Mouse (Mus musculus) spleen, adult 2 months (tissue): ENCODE data around the gene Lrrk1. TPM values are rescaled to one million over a fixed set of nuclear protein-coding genes. Genes with fewer than 3 reads are reported as not detected.

Experiments
- DNase-seq, 2 experiments: peaks; one replicate each; pipeline versions ENCODE4 v3.0.0 to v3.0.0-alpha.2; 2012 to 2021; ENCODE audit warnings: low spot score in 2 of 2, low read depth in 1 of 2
- H3K27ac ChIP-seq: fragments of 200-500 bp; 2 replicates; pipeline ENCODE4 v1.5.1; 2012; ENCODE audit warnings: low read length, inconsistent platforms; ENCODE audit not compliant: insufficient read depth
- H3K27me3 ChIP-seq: fragments of 200-500 bp; 2 replicates; pipeline ENCODE4 v1.6.1; 2012; ENCODE audit warnings: mild to moderate bottlenecking, moderate library complexity, low read length, inconsistent platforms; ENCODE audit not compliant: control insufficient read depth, insufficient read depth
- H3K36me3 ChIP-seq: fragments of 200-500 bp; 2 replicates; pipeline ENCODE4 v1.6.1; 2012; ENCODE audit warnings: mild to moderate bottlenecking, low read length, inconsistent platforms; ENCODE audit not compliant: control insufficient read depth, insufficient read depth
- H3K4me1 ChIP-seq: fragments of 200-500 bp; 2 replicates; pipeline ENCODE4 v1.6.1; 2011; ENCODE audit warnings: inconsistent platforms; ENCODE audit not compliant: control insufficient read depth, insufficient read depth, insufficient read length
- H3K4me3 ChIP-seq: fragments of 200-500 bp; 2 replicates; pipeline ENCODE4 v1.5.1; 2011; ENCODE audit warnings: mild to moderate bottlenecking, inconsistent platforms; ENCODE audit not compliant: insufficient read depth, insufficient read length; ENCODE audit errors: extremely low read depth
- CTCF ChIP-seq: fragments of 200-500 bp; IDR thresholded peaks from 2 replicates; pipeline ENCODE4 v1.5.1; 2011; ENCODE audit warnings: mild to moderate bottlenecking, inconsistent platforms; ENCODE audit not compliant: insufficient read depth, insufficient read length, insufficient replicate concordance; ENCODE audit errors: extremely low read depth
- POLR2A ChIP-seq: fragments of 200-500 bp; IDR thresholded peaks from 2 replicates; pipeline ENCODE4 v1.6.1; 2011; ENCODE audit warnings: low read depth, low read length, inconsistent platforms
- WGBS: fragments of 180-500 bp; shearing (Covaris S2); methylation state at CpG from one replicate; pipeline ENCODE4 v1.1.7; 2018; 5-methylcytosine and 5-hydroxymethylcytosine counted together
- polyA plus RNA-seq: library from polyadenylated mRNA; depleted of rRNA; stranded (reverse); fragments of >200 nt; gene quantifications from 2 replicates; pipeline ENCODE4 v1.2.3, GENCODE M21; 2012

Gene Lrrk1
- polyA plus RNA-seq, 1 experiment, result 45.8 TPM

GRCm38 (mm10) chr7:66292010-66292409 is 96.1 kb downstream of the Lrrk1 start:
- no peaks in the 10 kb centered on the region for H3K4me1 ChIP-seq
- H3K27me3 ChIP-seq, result no peaks in the 10 kb centered on the region
- no peak overlapping the region for H3K4me3 ChIP-seq
- no peak for TF ChIP-seq POLR2A
- no peak for TF ChIP-seq CTCF
- H3K27ac ChIP-seq, result no peak overlapping the region
- peaks cover 32% of the 10 kb centered on the region for H3K36me3 ChIP-seq
- no peak for DNase-seq
- WGBS, result 68% methylated on average over 8 of the region's 8 CpGs

DNA sequence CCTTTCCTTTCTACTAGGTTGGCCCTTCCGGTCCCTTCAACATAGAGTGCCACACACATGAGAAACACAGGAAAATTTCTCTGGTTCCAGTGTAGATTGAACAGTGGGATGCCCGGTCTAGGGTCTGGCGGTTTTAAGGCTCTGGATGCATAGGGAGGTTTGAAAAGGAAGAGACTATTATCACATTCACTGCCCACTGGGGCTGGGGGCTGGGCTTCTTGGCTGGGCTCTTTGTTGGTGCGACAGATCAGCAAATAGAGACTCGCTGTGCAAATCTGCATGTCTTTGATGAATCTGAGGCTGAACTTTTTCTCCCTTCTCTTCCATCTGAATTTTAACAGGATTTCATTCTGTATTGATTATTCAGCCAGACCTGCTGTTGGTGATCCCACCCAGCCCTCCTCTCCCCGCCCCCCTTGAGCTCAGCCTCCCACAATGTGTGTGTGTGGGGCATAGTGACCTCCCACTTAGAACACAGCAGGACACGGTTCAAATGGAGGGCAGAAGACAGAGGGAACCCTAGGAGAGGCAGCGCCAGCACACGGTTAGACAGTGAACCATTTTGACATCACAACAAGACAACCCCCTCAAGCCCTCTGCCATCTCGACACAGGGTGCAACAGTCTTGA is 105.1 kb downstream of the Lrrk1 start:
- H3K4me3 ChIP-seq, result no peak overlapping the region
- DNase-seq, result no peak
- no peak overlapping the region for H3K27ac ChIP-seq
- WGBS, result 88% methylated on average over 10 of the region's 10 CpGs
- no peaks in the 10 kb centered on the region for H3K4me1 ChIP-seq
- H3K36me3 ChIP-seq, result peaks cover 19% of the 10 kb centered on the region
- H3K27me3 ChIP-seq, result no peaks in the 10 kb centered on the region
- TF ChIP-seq POLR2A (no peak), CTCF (no peak)

DNA sequence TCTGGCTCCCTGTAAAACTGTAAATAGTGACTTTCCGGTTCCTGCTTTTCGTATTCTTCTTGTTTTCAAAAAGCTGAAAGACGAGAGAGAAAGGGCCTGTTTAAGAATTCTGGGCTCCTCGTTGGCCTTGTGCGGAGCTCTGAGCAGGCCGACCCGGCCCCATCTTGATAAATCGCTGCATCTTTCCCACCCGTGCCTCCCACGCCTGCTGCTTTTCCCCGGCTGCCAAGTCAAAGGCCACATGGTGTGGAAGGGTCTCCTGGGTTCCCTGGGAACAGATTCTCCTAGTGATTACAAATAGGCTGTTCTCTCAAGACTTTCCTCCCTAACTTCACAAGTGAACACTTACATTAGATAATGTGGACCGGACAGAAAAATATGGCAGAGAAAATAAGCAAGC is 105.9 kb downstream of the Lrrk1 start:
- TF ChIP-seq POLR2A, result no peak
- no peak for TF ChIP-seq CTCF
- 92% methylated on average over 12 of the region's 12 CpGs for WGBS
- peaks cover 19% of the 10 kb centered on the region for H3K36me3 ChIP-seq

GRCm38 (mm10) chr7:66278001-66278400 is 110.1 kb downstream of the Lrrk1 start:
- no peaks in the 10 kb centered on the region for H3K27me3 ChIP-seq
- no peak overlapping the region for H3K4me3 ChIP-seq
- no peak overlapping the region for H3K27ac ChIP-seq
- DNase-seq, result no peak
- WGBS, result 92% methylated on average over 3 of the region's 3 CpGs
- H3K4me1 ChIP-seq, result no peaks in the 10 kb centered on the region
- H3K36me3 ChIP-seq, result peaks cover 11% of the 10 kb centered on the region
- no peak for TF ChIP-seq POLR2A
- no peak for TF ChIP-seq CTCF

More for the DNA sequence above, 105.9 kb downstream of the Lrrk1 start:
- no peak overlapping the region for H3K4me3 ChIP-seq
- H3K27ac ChIP-seq, result no peak overlapping the region
- no peak for DNase-seq
- H3K27me3 ChIP-seq, result no peaks in the 10 kb centered on the region
- no peaks in the 10 kb centered on the region for H3K4me1 ChIP-seq

GRCm38 (mm10) chr7:66273494-66273893 is 114.7 kb downstream of the Lrrk1 start:
- Histone ChIP-seq H3K4me3 (no peak overlapping the region), H3K27me3 (no peaks in the 10 kb centered on the region), H3K4me1 (no peaks in the 10 kb centered on the region), H3K27ac (no peak overlapping the region), H3K36me3 (peaks cover 9% of the 10 kb centered on the region)
- no peak for TF ChIP-seq POLR2A
- TF ChIP-seq CTCF, result no peak
- no peak for DNase-seq
- WGBS, result 82% methylated on average over 5 of the region's 5 CpGs

GRCm38 (mm10) chr7:66271226-66271625 is 116.9 kb downstream of the Lrrk1 start:
- H3K27me3 ChIP-seq, result no peaks in the 10 kb centered on the region
- TF ChIP-seq CTCF (peak; percentile 27; the same call in 1 of the 2 replicates), POLR2A (no peak)
- H3K27ac ChIP-seq, result no peak overlapping the region
- peaks cover 7% of the 10 kb centered on the region for H3K36me3 ChIP-seq
- DNase-seq, result no peak
- 81% methylated on average over 6 of the region's 6 CpGs for WGBS
- H3K4me3 ChIP-seq, result no peak overlapping the region
- no peaks in the 10 kb centered on the region for H3K4me1 ChIP-seq
